8 mouse cellular contexts compared by ENCODE assay signal in the genomic region with DNA sequence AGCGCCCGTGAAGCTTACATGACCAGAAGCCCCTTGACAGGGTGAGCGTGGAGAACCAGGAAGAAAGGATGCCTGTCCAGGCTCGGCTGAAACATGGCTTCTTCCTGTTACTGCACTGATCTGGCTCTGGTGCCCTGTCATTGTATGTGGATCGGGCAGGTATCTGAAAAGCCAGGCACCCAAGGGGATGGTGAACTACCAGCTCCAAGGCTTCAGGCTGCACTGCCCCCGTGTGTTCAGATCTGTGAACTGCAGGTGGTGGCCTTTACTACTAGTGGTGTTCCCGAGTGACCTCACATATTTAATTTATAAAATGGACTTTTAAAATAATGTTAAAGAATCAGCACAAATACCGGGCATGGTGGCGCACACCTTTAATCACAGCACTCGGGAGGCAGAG.
DNase-seq lines count a peak whose midpoint lies in the region; ATAC-seq and TF ChIP-seq lines count a peak whose summit lies in the region.

No protein-coding gene starts in this region.

- peaks cover 63% of the 10 kb centered on the region for H3K36me3 ChIP-seq in intestine, postnatal 0 days (ENCODE audit: control insufficient read depth, insufficient read depth)
- peaks cover 29% of the 10 kb centered on the region for H3K36me3 ChIP-seq in intestine, embryonic 15.5 days
- peaks cover 0 to 12% of the 10 kb centered on the region in 2 experiments for H3K36me3 ChIP-seq in CH12.LX (replicated peaks in 1 of 2; ENCODE audit: control insufficient read depth in 1 of 2, insufficient read depth in 1 of 2, low read length in 1 of 2)
- H3K36me3 ChIP-seq in neural tube, embryonic 11.5 days (ENCODE audit: control insufficient read depth, insufficient read depth, low read length) = peaks cover 2% of the 10 kb centered on the region; the same call in 1 of the 2 replicates

- dilution Hi-C loops in CH12.LX (cut with MboI; ENCODE audit: extremely low pct_ligation_motif_present, extremely low pct_unique_long_range_greater_than_20kb, low sequenced_read_pairs) = no loop called here

- peak; percentile 84 for TF ChIP-seq CTCF in intestine, postnatal 0 days (IDR thresholded peaks at IDR 0.05; ENCODE audit: low read depth)
- peak; percentile 80 to 85 for TF ChIP-seq CTCF in CH12.LX (conservative IDR thresholded peaks at IDR 0.05 in 1 of 2, IDR thresholded peaks at IDR 0.05 in 1 of 2; ENCODE audit: low read depth in 2 of 2, low read length in 2 of 2)

- no peak overlapping the region for H3K9ac ChIP-seq in intestine, postnatal 0 days (ENCODE audit: low read depth, low read length)
- no peak overlapping the region for H3K9ac ChIP-seq in intestine, embryonic 15.5 days
- no peak overlapping the region for H3K9ac ChIP-seq in CH12.LX (ENCODE audit: insufficient read depth, low read depth)
- no peak overlapping the region for H3K9ac ChIP-seq in neural tube, embryonic 11.5 days (ENCODE audit: low read length)

- no peak for TF ChIP-seq EP300 in CH12.LX (IDR thresholded peaks at IDR 0.05; ENCODE audit: low read length)

- no peaks in the 10 kb centered on the region for H3K27me3 ChIP-seq in intestine, postnatal 0 days (replicated peaks; ENCODE audit: control insufficient read depth, insufficient read depth, low read length)
- H3K27me3 ChIP-seq in intestine, embryonic 15.5 days (replicated peaks) = no peaks in the 10 kb centered on the region
- no peaks in the 10 kb centered on the region for H3K27me3 ChIP-seq in CH12.LX (replicated peaks)
- H3K27me3 ChIP-seq in neural tube, embryonic 11.5 days (ENCODE audit: control insufficient read depth, insufficient read depth, low read length) = no peaks in the 10 kb centered on the region

- no peak for TF ChIP-seq POLR2A in CH12.LX (IDR thresholded peaks at IDR 0.05; ENCODE audit: low read depth, low read length)

- no peaks in the 10 kb centered on the region for H3K9me3 ChIP-seq in intestine, postnatal 0 days (ENCODE audit: control insufficient read depth)
- H3K9me3 ChIP-seq in intestine, embryonic 15.5 days = no peaks in the 10 kb centered on the region
- H3K9me3 ChIP-seq in CH12.LX (replicated peaks; ENCODE audit: low read length) = no peaks in the 10 kb centered on the region
- H3K9me3 ChIP-seq in neural tube, embryonic 11.5 days (ENCODE audit: control insufficient read depth, low read length) = no peaks in the 10 kb centered on the region

- DNase-seq in CH12.LX (ENCODE audit: extremely low read depth) = peak; percentile 72
- peak; percentile 16 to 59 for DNase-seq in adrenal gland, adult 18-20 months (ENCODE audit: low spot score in 2 of 2)
- DNase-seq in embryo, embryonic 9.5 days (ENCODE audit: extremely low spot score) = peak; percentile 70
- peak; percentile 22 to 25 for DNase-seq in left cerebral cortex, postnatal 14 days (ENCODE audit: low spot score in 2 of 2)
- DNase-seq in neural tube, embryonic 11.5 days (ENCODE audit: low spot score) = peak; percentile 72
- DNase-seq in urinary bladder, postnatal 10 days (ENCODE audit: low spot score) = no peak

- H3K79me2 ChIP-seq in CH12.LX (replicated peaks; ENCODE audit: control insufficient read depth, extremely low read depth, insufficient read depth, poor library complexity, severe bottlenecking) = no peaks in the 10 kb centered on the region

- no peak for ATAC-seq in intestine, postnatal 0 days
- ATAC-seq in intestine, embryonic 15.5 days = no peak
- no peak for ATAC-seq in neural tube, embryonic 11.5 days (ENCODE audit: insufficient read depth, low FRiP score, low TSS enrichment)

- H3K4me1 ChIP-seq in intestine, postnatal 0 days (replicated peaks; ENCODE audit: control insufficient read depth, insufficient read depth, low read length) = no peaks in the 10 kb centered on the region
- H3K4me1 ChIP-seq in intestine, embryonic 15.5 days (replicated peaks) = no peaks in the 10 kb centered on the region
- peaks cover 0 to 6% of the 10 kb centered on the region in 2 experiments; a peak in 1 of 4 replicates for H3K4me1 ChIP-seq in CH12.LX (ENCODE audit: control insufficient read depth in 1 of 2, insufficient read depth in 2 of 2)
- no peaks in the 10 kb centered on the region for H3K4me1 ChIP-seq in neural tube, embryonic 11.5 days (ENCODE audit: control insufficient read depth, insufficient read depth, low read length)

- H3K4me3 ChIP-seq in intestine, postnatal 0 days (ENCODE audit: low read depth, low read length) = no peak overlapping the region
- H3K4me3 ChIP-seq in intestine, embryonic 15.5 days (replicated peaks) = no peak overlapping the region
- H3K4me3 ChIP-seq in CH12.LX (replicated peaks in 1 of 3; ENCODE audit: low read depth in 2 of 3, low read length in 2 of 3, poor library complexity in 1 of 3) = no peak overlapping the region
- H3K4me3 ChIP-seq in neural tube, embryonic 11.5 days (ENCODE audit: low read depth, low read length) = no peak overlapping the region

- WGBS in intestine, postnatal 0 days = 80% methylated on average over 10 of the region's 10 CpGs
- 78% methylated on average over 10 of the region's 10 CpGs for WGBS in intestine, embryonic 15.5 days
- WGBS in neural tube, embryonic 11.5 days = 77% methylated on average over 10 of the region's 10 CpGs

- no peak overlapping the region for H3K4me2 ChIP-seq in intestine, postnatal 0 days (replicated peaks; ENCODE audit: low read depth)
- H3K4me2 ChIP-seq in intestine, embryonic 15.5 days (replicated peaks) = no peak overlapping the region
- no peak overlapping the region for H3K4me2 ChIP-seq in CH12.LX (ENCODE audit: insufficient read depth, low read depth, poor library complexity, severe bottlenecking)
- H3K4me2 ChIP-seq in neural tube, embryonic 11.5 days (ENCODE audit: low read depth) = no peak overlapping the region

- in situ Hi-C loops in CH12.LX (cut with MboI; ENCODE audit: low pct_ligation_motif_present, low pct_unique_long_range_greater_than_20kb, low sequenced_read_pairs) = loop anchor here (5.0 kb wide), 1 partner anchor 180 kb away; no protein-coding TSS in a partner anchor

- intact Hi-C loops in left cerebral cortex, postnatal 14 days (cut with DNase I) = loop anchor here (2.0 to 5.0 kb wide), 2 partner anchors 39 to 190 kb away; no protein-coding TSS in a partner anchor

- H3K27ac ChIP-seq in intestine, postnatal 0 days (ENCODE audit: low read depth, low read length) = no peak overlapping the region
- no peak overlapping the region for H3K27ac ChIP-seq in intestine, embryonic 15.5 days
- no peak overlapping the region for H3K27ac ChIP-seq in CH12.LX (ENCODE audit: insufficient read depth, low read depth)
- no peak overlapping the region for H3K27ac ChIP-seq in neural tube, embryonic 11.5 days (ENCODE audit: low read depth, low read length)

- TF ChIP-seq RAD21 in CH12.LX (IDR thresholded peaks at IDR 0.05; ENCODE audit: low read depth, low read length) = peak; percentile 77

TF ChIP-seq in CH12.LX, 34 proteins besides CTCF, POLR2A, EP300 and RAD21:
- TF ChIP-seq ZC3H11A (IDR thresholded peaks at IDR 0.05; ENCODE audit: low read depth, low read length) (peak; percentile 13; the same call in 1 of the 2 replicates), SMC3 (IDR thresholded peaks at IDR 0.05; ENCODE audit: low read depth, low read length) (peak; percentile 85), E2F4 (IDR thresholded peaks at IDR 0.05; ENCODE audit: insufficient replicate concordance, low read depth, low read length) (no peak)
